Mouse (Mus musculus): ENCODE data around the gene Akain1. TPM values are rescaled to one million over a fixed set of nuclear protein-coding genes. Genes with fewer than 3 reads are reported as not detected.

Akain1 gene
- total RNA-seq, 2 experiments from 2014 or later = 14.7 to 16.6 TPM

DNA sequence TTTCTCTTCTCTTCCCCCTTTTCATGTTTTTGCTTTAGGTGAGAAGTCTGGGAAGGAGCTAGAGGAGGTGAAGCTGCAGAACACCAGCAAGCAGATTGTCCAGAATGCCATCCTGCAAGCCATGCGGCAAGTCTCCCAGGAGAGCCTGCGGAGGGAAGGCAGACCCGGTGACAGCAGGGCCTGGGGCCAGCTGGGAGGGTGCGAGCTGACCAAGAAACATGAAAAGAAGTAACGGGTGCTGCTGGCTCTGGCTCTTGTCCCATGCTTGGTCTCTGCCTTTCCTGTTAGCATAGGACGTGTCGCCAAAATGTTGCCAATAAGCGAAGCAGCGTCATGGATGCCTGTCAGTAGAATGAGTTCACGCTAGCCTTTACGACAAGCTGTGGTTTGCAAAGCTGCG lies 48.0 kb downstream of the Akain1 start:
- DNase-seq = no peak

GRCm38 (mm10) chr17:69487884-69488283 lies 48.8 kb downstream of the Akain1 start:
- DNase-seq = no peak

DNA sequence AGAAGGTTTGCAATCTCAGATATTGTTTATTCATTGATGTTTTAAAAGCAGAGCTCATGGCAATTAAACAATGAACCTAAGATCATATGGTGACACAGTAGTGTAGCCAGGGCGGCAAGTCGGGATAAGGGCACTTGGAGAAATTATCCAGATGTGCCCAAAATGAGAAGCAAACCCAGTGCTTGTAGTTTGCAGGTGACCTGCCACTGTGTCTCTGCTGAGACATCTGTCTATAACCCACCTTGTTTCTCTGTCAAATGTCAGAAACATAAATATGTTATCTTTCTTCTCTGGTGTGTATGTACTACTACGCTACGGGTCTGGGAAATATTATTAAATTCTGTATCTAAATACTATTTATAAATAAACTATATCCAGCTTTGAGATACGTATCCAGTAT lies 49.7 kb downstream of the Akain1 start:
- no peak for DNase-seq

- DNase-seq = no peak
Measured at GRCm38 (mm10) chr17:69492368-69492767, 53.2 kb downstream of the Akain1 start.

- no peak for DNase-seq
Measured at GRCm38 (mm10) chr17:69495531-69495930, 56.4 kb downstream of the Akain1 start.

DNA sequence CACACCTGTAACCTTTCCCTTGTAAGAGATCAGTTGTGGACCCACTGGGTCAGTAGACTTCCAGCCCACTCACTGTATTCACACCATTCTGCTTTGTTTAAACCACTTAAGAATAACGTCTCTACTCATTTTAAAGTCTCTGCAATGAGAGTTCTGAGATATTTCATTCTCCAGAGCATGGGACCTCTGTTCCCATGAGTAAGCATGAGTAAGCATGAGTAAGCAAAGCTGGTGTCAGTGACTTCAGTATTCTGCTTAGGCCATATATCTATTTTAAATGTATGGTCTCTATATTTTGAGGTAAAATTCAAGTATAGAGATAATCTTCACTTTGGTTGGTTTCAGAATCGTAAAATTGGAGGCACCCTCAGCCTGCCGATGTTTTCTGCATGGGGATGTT lies 57.0 kb downstream of the Akain1 start:
- DNase-seq = no peak

GRCm38 (mm10) chr17:69497315-69497714 lies 58.2 kb downstream of the Akain1 start:
- DNase-seq = no peak

GRCm38 (mm10) chr17:69498913-69499312 lies 59.8 kb downstream of the Akain1 start:
- no peak for DNase-seq

GRCm38 (mm10) chr17:69499441-69499840 lies 60.3 kb downstream of the Akain1 start:
- no peak for DNase-seq

DNA sequence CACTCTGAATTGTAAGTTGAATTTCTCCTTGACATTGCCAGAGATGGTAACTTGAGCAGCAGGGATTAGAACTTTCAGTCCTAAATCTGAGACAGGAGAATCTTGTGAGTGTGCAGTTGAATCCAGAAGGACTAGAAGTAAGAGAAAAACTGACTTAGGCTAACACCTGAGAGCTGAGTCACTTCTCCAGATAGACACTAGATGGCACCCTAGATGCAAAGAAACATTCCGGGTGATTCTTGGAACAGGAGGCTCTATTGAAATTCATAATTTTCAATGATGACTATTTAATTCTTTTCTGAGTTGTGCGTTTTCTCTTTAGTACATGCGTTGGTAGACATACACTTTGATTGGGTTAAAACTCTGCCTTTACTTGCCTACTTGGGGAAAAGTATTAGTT lies 66.9 kb downstream of the Akain1 start:
- DNase-seq = peak in 1 of 2 experiments; percentile 9

DNA sequence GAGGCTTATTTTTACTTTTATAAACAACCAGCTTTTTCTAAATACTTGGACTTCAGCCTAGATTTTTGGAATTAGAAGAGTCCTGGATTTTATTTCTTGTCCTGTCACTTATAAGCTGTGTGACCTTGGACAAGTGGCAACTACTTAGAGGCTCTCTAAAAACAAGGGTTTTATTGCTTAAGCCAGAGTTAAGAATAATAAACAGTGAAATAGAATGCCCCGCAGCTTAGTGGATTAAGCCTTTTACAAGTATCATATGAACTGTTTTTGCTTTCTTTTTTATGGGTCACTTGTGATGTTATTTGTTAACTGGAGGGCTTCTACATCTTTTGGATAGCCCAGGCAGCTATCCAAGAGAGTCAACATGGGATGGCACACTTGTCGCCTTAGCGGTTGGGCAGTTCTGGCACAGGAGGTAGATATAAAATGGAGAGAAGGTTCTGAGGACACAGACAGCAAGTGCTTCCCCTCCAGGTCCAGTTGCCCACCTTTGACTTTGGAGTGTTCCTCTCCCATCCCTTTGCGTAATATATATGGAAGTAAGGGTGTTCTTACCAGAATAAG lies 77.3 kb downstream of the Akain1 start:
- no peak for DNase-seq

DNA sequence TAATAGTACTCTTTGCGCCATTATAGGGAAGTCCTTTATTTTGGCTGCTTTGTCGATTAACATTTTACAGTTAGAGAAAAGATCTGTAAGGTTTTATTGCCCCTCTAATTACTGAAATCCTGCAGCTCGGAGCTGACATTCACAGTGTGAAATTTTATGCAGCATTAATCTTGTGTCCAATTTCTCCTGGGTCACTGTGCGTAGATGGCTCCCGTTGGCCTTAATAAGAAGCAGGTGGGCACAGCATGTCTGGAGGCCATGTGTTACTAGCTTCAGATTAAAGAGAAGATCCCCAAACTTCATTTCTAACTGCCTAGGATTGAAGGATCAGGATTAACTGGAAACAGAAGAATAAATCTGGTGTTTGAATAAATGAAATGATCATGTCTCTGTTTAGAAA lies 92.3 kb downstream of the Akain1 start:
- no peak for DNase-seq

Other genes starting within 250 kb of the Akain1 start
- 10 to 100 TPM; 21.5 to 22.1 TPM for gene Zbtb14, start 56.3 kb upstream of the Akain1 start, total RNA-seq (2021)

Measured in layer of hippocampus, postnatal 36 days (tissue).